Mouse (Mus musculus): ENCODE results near the gene Rbfox3. TPM values are rescaled to one million over a fixed set of nuclear protein-coding genes. Genes with fewer than 3 reads are reported as not detected.

The Rbfox3 gene
- polyA plus RNA-seq, 1 experiment from 2014 or later: 0.36 TPM

- H3K9ac ChIP-seq: no peak overlapping the region
- peaks cover 53% of the 10 kb centered on the region for H3K27me3 ChIP-seq
- no peak overlapping the region for H3K4me3 ChIP-seq (replicated peaks)
- H3K4me2 ChIP-seq: no peak overlapping the region
- no peak for ATAC-seq (ENCODE audit: low read depth)
- WGBS (ENCODE audit: insufficient replicate concordance): 57% methylated on average over 11 of the region's 11 CpGs
- no peaks in the 10 kb centered on the region for H3K9me3 ChIP-seq (replicated peaks)
- H3K4me1 ChIP-seq (replicated peaks): no peaks in the 10 kb centered on the region
- no peaks in the 10 kb centered on the region for H3K36me3 ChIP-seq
- DNase-seq: no peak
- no peak overlapping the region for H3K27ac ChIP-seq
Measured at GRCm38 (mm10) chr11:118905656-118906055, 5.7 kb downstream of the Rbfox3 start.

- Histone ChIP-seq H3K4me2 (no peak overlapping the region), H3K36me3 (no peaks in the 10 kb centered on the region), H3K9ac (no peak overlapping the region), H3K27ac (no peak overlapping the region), H3K4me1 (replicated peaks) (no peaks in the 10 kb centered on the region), H3K4me3 (replicated peaks) (no peak overlapping the region), H3K27me3 (peaks cover 41% of the 10 kb centered on the region), H3K9me3 (replicated peaks) (no peaks in the 10 kb centered on the region)
- ATAC-seq (ENCODE audit: low read depth): no peak
- 63% methylated on average over 6 of the region's 6 CpGs for WGBS (ENCODE audit: insufficient replicate concordance)
- DNase-seq: no peak
Measured at GRCm38 (mm10) chr11:118904253-118904652, 7.1 kb downstream of the Rbfox3 start.

- Histone ChIP-seq H3K4me3 (replicated peaks) (no peak overlapping the region), H3K27ac (no peak overlapping the region)
Measured at GRCm38 (mm10) chr11:118899771-118900545, 11.4 kb downstream of the Rbfox3 start.

GRCm38 (mm10) chr11:118898643-118899042, 12.8 kb downstream of the Rbfox3 start:
- Histone ChIP-seq H3K9ac (no peak overlapping the region), H3K4me3 (replicated peaks) (no peak overlapping the region), H3K36me3 (no peaks in the 10 kb centered on the region), H3K9me3 (replicated peaks) (no peaks in the 10 kb centered on the region), H3K4me1 (replicated peaks) (no peaks in the 10 kb centered on the region), H3K27ac (no peak overlapping the region), H3K4me2 (no peak overlapping the region), H3K27me3 (peaks cover 5% of the 10 kb centered on the region)
- DNase-seq (no peak), ATAC-seq (ENCODE audit: low read depth) (no peak)
- 62% methylated on average over 11 of the region's 11 CpGs for WGBS (ENCODE audit: insufficient replicate concordance)

More at GRCm38 (mm10) chr11:118899771-118900545, 11.4 kb downstream of the Rbfox3 start:
- Histone ChIP-seq H3K9me3 (replicated peaks) (no peaks in the 10 kb centered on the region), H3K4me2 (no peak overlapping the region), H3K4me1 (replicated peaks) (no peaks in the 10 kb centered on the region), H3K36me3 (no peaks in the 10 kb centered on the region), H3K27me3 (peaks cover 5% of the 10 kb centered on the region), H3K9ac (no peak overlapping the region)
- 51% methylated on average over 26 of the region's 26 CpGs for WGBS (ENCODE audit: insufficient replicate concordance)
- ATAC-seq (ENCODE audit: low read depth): no peak
- DNase-seq: no peak

GRCm38 (mm10) chr11:118898156-118898555, 13.2 kb downstream of the Rbfox3 start:
- H3K9ac ChIP-seq: no peak overlapping the region
- no peak for DNase-seq
- 53% methylated on average over 10 of the region's 10 CpGs for WGBS (ENCODE audit: insufficient replicate concordance)

GRCm38 (mm10) chr11:118897114-118897841, 14.1 kb downstream of the Rbfox3 start:
- Histone ChIP-seq H3K9me3 (replicated peaks) (no peaks in the 10 kb centered on the region), H3K27ac (no peak overlapping the region), H3K27me3 (peaks cover 5% of the 10 kb centered on the region), H3K4me1 (replicated peaks) (no peaks in the 10 kb centered on the region), H3K4me3 (replicated peaks) (no peak overlapping the region), H3K36me3 (no peaks in the 10 kb centered on the region), H3K9ac (no peak overlapping the region), H3K4me2 (no peak overlapping the region)
- ATAC-seq (ENCODE audit: low read depth) (no peak), DNase-seq (no peak)
- WGBS (ENCODE audit: insufficient replicate concordance): 72% methylated on average over 21 of the region's 21 CpGs

More at GRCm38 (mm10) chr11:118898156-118898555, 13.2 kb downstream of the Rbfox3 start:
- H3K27me3 ChIP-seq: peaks cover 5% of the 10 kb centered on the region
- H3K4me1 ChIP-seq (replicated peaks): no peaks in the 10 kb centered on the region
- no peak for ATAC-seq (ENCODE audit: low read depth)
- H3K4me2 ChIP-seq: no peak overlapping the region
- no peaks in the 10 kb centered on the region for H3K9me3 ChIP-seq (replicated peaks)
- no peak overlapping the region for H3K4me3 ChIP-seq (replicated peaks)
- H3K36me3 ChIP-seq: no peaks in the 10 kb centered on the region
- no peak overlapping the region for H3K27ac ChIP-seq

- peaks cover 5% of the 10 kb centered on the region for H3K27me3 ChIP-seq
- WGBS (ENCODE audit: insufficient replicate concordance): 60% methylated on average over 16 of the region's 16 CpGs
- H3K9me3 ChIP-seq (replicated peaks): no peaks in the 10 kb centered on the region
- no peak for DNase-seq
- H3K4me3 ChIP-seq (replicated peaks): no peak overlapping the region
- H3K9ac ChIP-seq: no peak overlapping the region
- no peak overlapping the region for H3K4me2 ChIP-seq
- no peak overlapping the region for H3K27ac ChIP-seq
- ATAC-seq (ENCODE audit: low read depth): no peak
- no peaks in the 10 kb centered on the region for H3K4me1 ChIP-seq (replicated peaks)
- H3K36me3 ChIP-seq: no peaks in the 10 kb centered on the region
Measured at GRCm38 (mm10) chr11:118896032-118896675, 15.2 kb downstream of the Rbfox3 start.

- no peak overlapping the region for H3K9ac ChIP-seq
- 52% methylated on average over 5 of the region's 5 CpGs for WGBS (ENCODE audit: insufficient replicate concordance)
- DNase-seq: no peak
- no peaks in the 10 kb centered on the region for H3K9me3 ChIP-seq (replicated peaks)
- no peak overlapping the region for H3K4me3 ChIP-seq (replicated peaks)
- H3K27ac ChIP-seq: no peak overlapping the region
- H3K4me2 ChIP-seq: no peak overlapping the region
- no peak for ATAC-seq (ENCODE audit: low read depth)
- no peaks in the 10 kb centered on the region for H3K4me1 ChIP-seq (replicated peaks)
- H3K36me3 ChIP-seq: no peaks in the 10 kb centered on the region
- H3K27me3 ChIP-seq: no peaks in the 10 kb centered on the region; the same call in 1 of the 2 replicates
Measured at GRCm38 (mm10) chr11:118894835-118895234, 16.6 kb downstream of the Rbfox3 start.

GRCm38 (mm10) chr11:118894196-118894595, 17.2 kb downstream of the Rbfox3 start:
- no peak overlapping the region for H3K27ac ChIP-seq
- no peaks in the 10 kb centered on the region; the same call in 1 of the 2 replicates for H3K27me3 ChIP-seq
- no peak overlapping the region for H3K4me3 ChIP-seq (replicated peaks)
- H3K9ac ChIP-seq: no peak overlapping the region
- ATAC-seq (ENCODE audit: low read depth): no peak
- no peak overlapping the region for H3K4me2 ChIP-seq
- DNase-seq: no peak
- no peaks in the 10 kb centered on the region for H3K36me3 ChIP-seq
- no peaks in the 10 kb centered on the region for H3K4me1 ChIP-seq (replicated peaks)
- H3K9me3 ChIP-seq (replicated peaks): no peaks in the 10 kb centered on the region
- WGBS (ENCODE audit: insufficient replicate concordance): 56% methylated on average over 4 of the region's 4 CpGs

- WGBS (ENCODE audit: insufficient replicate concordance): 67% methylated on average over 5 of the region's 5 CpGs
- Histone ChIP-seq H3K36me3 (no peaks in the 10 kb centered on the region), H3K27ac (no peak overlapping the region), H3K9ac (no peak overlapping the region), H3K4me1 (replicated peaks) (no peaks in the 10 kb centered on the region), H3K27me3 (no peaks in the 10 kb centered on the region), H3K9me3 (replicated peaks) (no peaks in the 10 kb centered on the region), H3K4me2 (no peak overlapping the region), H3K4me3 (replicated peaks) (no peak overlapping the region)
- no peak for DNase-seq
- no peak for ATAC-seq (ENCODE audit: low read depth)
Measured at GRCm38 (mm10) chr11:118892876-118893275, 18.5 kb downstream of the Rbfox3 start.

- DNase-seq: no peak
- Histone ChIP-seq H3K27me3 (no peaks in the 10 kb centered on the region), H3K4me1 (replicated peaks) (no peaks in the 10 kb centered on the region), H3K27ac (no peak overlapping the region), H3K9ac (no peak overlapping the region), H3K4me3 (replicated peaks) (no peak overlapping the region), H3K4me2 (no peak overlapping the region), H3K36me3 (no peaks in the 10 kb centered on the region), H3K9me3 (replicated peaks) (no peaks in the 10 kb centered on the region)
- 82% methylated on average over 15 of the region's 15 CpGs for WGBS (ENCODE audit: insufficient replicate concordance)
- ATAC-seq (ENCODE audit: low read depth): no peak
Measured at GRCm38 (mm10) chr11:118891516-118891915, 19.9 kb downstream of the Rbfox3 start.
